Mouse (Mus musculus) limb, embryonic 15.5 days (tissue): ENCODE data around the gene Olfr1122. TPM values are rescaled to one million over a fixed set of nuclear protein-coding genes. Genes with fewer than 3 reads are reported as not detected.
"Not testable (repeated sequence)": the region's sequence is repeated elsewhere in the genome, so short reads cannot be mapped to it uniquely, and the experiment has no call there.

Source experiments
- ATAC-seq: fragments of 200-750 bp; cut with Nextera tagmentation; 2 replicates; pipeline ENCODE4 v1.8.0; 2017; ENCODE audit warnings: low read depth, moderate TSS enrichment; ENCODE audit not compliant: insufficient number of reproducible peaks, low FRiP score, low TSS enrichment
- H3K27ac ChIP-seq: fragments of 300-500 bp; sonication (generic); 2 replicates; pipeline ENCODE4 v1.5.1; 2015; ENCODE audit warnings: moderate library complexity, mild to moderate bottlenecking, inconsistent platforms
- H3K27me3 ChIP-seq: fragments of 300-500 bp; sonication (generic); 2 replicates; pipeline ENCODE4 v1.6.1; 2015; ENCODE audit warnings: inconsistent platforms
- H3K36me3 ChIP-seq: fragments of 300-500 bp; sonication (generic); 2 replicates; pipeline ENCODE4 v1.6.1; 2015; ENCODE audit warnings: inconsistent platforms
- H3K4me1 ChIP-seq: fragments of 300-500 bp; sonication (generic); 2 replicates; pipeline ENCODE4 v1.6.1; 2015; ENCODE audit warnings: inconsistent platforms
- H3K4me2 ChIP-seq: fragments of 300-500 bp; sonication (generic); 2 replicates; pipeline ENCODE4 v1.6.1; 2015; ENCODE audit warnings: mild to moderate bottlenecking, inconsistent platforms
- H3K4me3 ChIP-seq: fragments of 300-500 bp; sonication (generic); 2 replicates; pipeline ENCODE4 v1.5.1; 2015; ENCODE audit warnings: mild to moderate bottlenecking, inconsistent platforms
- H3K9ac ChIP-seq: fragments of 300-500 bp; sonication (generic); 2 replicates; pipeline ENCODE4 v1.6.1; 2015; ENCODE audit warnings: inconsistent platforms
- H3K9me3 ChIP-seq: fragments of 300-500 bp; sonication (generic); 2 replicates; pipeline ENCODE4 v1.6.1; 2016; ENCODE audit warnings: inconsistent platforms
- WGBS: fragments of 180-500 bp; shearing (Covaris S2); methylation state at CpG from one replicate; pipeline ENCODE4 v1.1.7; 2015; 5-methylcytosine and 5-hydroxymethylcytosine counted together
- polyA plus RNA-seq: library from polyadenylated mRNA; unstranded; fragments of >200 nt; fragmentation: Nextera tagmentation; extraction: Ambion mirVana; gene quantifications from 2 replicates; pipeline ENCODE4 v1.2.1, GENCODE M21; 2015

Olfr1122 gene
- polyA plus RNA-seq: not detected in 2 replicates

GRCm38 (mm10) chr2:87385549-87385948 is at the start of gene Olfr1122:
TSS of gene Olfr1122 (plus strand) at chr2:87385849.
- no peaks in the 10 kb centered on the region for H3K9me3 ChIP-seq
- H3K4me1 ChIP-seq: no peaks in the 10 kb centered on the region
- 71% methylated on average over 2 of the region's 2 CpGs for WGBS
- ATAC-seq: no peak
- H3K27me3 ChIP-seq: no peaks in the 10 kb centered on the region
- no peak within 1 kb of the TSS for H3K9ac ChIP-seq
- no peak within 1 kb of the TSS for H3K27ac ChIP-seq
- H3K4me3 ChIP-seq: no peak within 1 kb of the TSS
- H3K4me2 ChIP-seq: no peak within 1 kb of the TSS
- no peaks in the 10 kb centered on the region for H3K36me3 ChIP-seq

DNA sequence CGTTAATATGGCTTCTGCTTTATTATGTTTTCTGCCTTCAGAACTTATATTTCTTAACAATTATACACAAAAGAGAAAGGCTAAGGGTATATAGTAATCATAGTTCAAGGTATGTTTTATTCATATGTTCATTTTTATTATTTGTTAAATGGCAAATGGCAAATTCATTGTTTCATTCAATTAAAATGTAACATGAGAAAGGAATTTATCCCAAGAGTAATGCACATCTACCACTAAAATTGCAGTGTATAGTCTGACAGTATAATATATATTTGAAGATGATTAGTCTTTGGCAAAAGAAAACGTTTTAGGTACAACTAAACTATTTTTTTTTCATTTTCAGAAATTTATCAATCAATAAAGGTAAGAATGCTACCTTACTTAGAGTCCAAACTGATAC is 31.1 kb upstream of the Olfr1122 start, which contains the start of gene Olfr1120:
Gene Olfr1120 (plus strand): TSS at position 301 of the 400 bp plus-strand sequence.
- 52% methylated on average over 2 of the region's 2 CpGs for WGBS
- no peak for ATAC-seq

DNA sequence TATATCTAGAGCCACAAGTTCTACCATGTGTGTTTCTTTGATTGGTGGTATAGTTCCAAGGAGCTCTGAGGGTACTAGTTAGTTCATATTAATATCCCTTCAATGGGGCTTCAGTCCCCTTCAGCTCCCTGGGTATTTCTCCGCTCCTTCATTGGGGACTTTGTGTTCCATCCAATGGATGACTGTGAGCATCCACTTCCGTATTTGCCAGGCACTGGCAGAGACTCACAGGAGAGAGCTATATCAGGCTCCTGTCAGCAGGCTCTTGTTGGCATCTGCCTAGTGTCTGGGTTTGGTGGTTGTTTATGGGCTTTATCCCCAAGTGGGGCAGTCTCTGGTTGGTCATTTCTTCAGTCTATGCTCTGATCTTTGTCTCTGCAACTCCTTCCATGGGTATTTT is 25.5 kb upstream of the Olfr1122 start:
- not testable (repeated sequence) for H3K36me3 ChIP-seq, H3K27ac ChIP-seq, H3K4me1 ChIP-seq, H3K9ac ChIP-seq, ATAC-seq, H3K27me3 ChIP-seq, H3K9me3 ChIP-seq, H3K4me3 ChIP-seq, H3K4me2 ChIP-seq
- 92% methylated on average over 2 of the region's 2 CpGs for WGBS

More for the DNA sequence above, 31.1 kb upstream of the Olfr1122 start, which contains the start of gene Olfr1120:
- Histone ChIP-seq H3K4me1 (no peaks in the 10 kb centered on the region), H3K27me3 (no peaks in the 10 kb centered on the region), H3K9me3 (no peaks in the 10 kb centered on the region), H3K4me2 (no peak within 1 kb of the TSS), H3K27ac (no peak within 1 kb of the TSS), H3K36me3 (no peaks in the 10 kb centered on the region), H3K4me3 (no peak within 1 kb of the TSS), H3K9ac (no peak within 1 kb of the TSS)

GRCm38 (mm10) chr2:87369595-87369994 is 16.1 kb upstream of the Olfr1122 start, which contains the start of gene Olfr1121:
TSS of gene Olfr1121 (plus strand) at chr2:87369895.
- no peak within 1 kb of the TSS for H3K27ac ChIP-seq
- no peak for ATAC-seq
- 36% methylated on average over 1 of the region's 1 CpGs for WGBS

DNA sequence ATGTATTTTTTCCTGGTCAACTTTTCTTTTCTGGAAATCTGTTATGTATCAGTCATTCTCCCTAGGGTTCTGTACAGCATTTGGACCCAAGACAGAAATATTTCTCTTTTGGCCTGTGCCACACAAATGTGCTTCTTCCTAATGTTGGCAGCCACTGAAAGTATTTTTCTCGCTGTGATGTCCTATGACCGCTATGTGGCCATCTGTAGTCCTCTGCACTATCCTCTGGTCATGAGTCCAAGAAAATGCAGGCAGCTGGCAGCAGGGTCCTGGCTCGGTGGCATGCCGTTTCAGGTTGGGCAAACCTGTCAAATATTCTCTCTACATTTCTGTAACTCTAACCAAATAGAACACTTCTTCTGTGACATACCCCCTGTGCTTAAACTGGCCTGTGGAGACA is 13.9 kb upstream of the Olfr1122 start:
- Histone ChIP-seq H3K4me3 (no peak overlapping the region), H3K27ac (no peak overlapping the region), H3K27me3 (no peaks in the 10 kb centered on the region), H3K9me3 (no peaks in the 10 kb centered on the region), H3K4me1 (no peaks in the 10 kb centered on the region), H3K4me2 (no peak overlapping the region), H3K36me3 (no peaks in the 10 kb centered on the region), H3K9ac (no peak overlapping the region)
- no peak for ATAC-seq
- 87% methylated on average over 4 of the region's 4 CpGs for WGBS

More at GRCm38 (mm10) chr2:87369595-87369994, 16.1 kb upstream of the Olfr1122 start, which contains the start of gene Olfr1121:
- Histone ChIP-seq H3K9me3 (no peaks in the 10 kb centered on the region), H3K9ac (no peak within 1 kb of the TSS), H3K4me2 (no peak within 1 kb of the TSS), H3K36me3 (no peaks in the 10 kb centered on the region), H3K27me3 (no peaks in the 10 kb centered on the region), H3K4me3 (no peak within 1 kb of the TSS), H3K4me1 (no peaks in the 10 kb centered on the region)

DNA sequence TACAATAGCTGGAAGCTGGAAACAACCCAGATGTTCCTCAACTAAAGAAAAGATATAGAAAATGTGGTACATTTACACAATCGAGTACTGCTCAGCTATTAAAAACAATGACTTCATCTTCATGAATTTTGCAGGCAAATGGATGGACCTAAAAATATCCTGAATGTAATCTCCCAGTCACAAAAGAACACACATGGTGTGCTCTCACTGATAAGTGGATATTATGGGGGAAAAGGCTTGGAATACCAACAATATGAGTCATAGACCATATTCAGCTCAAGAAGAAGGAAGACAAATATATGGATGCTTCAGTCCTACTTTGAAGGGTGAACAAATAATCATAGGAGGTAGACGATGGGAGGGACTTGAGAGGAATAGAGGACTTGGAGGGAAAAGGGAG is 1.7 kb upstream of the Olfr1122 start:
- Histone ChIP-seq H3K27ac (no peak overlapping the region), H3K27me3 (no peaks in the 10 kb centered on the region), H3K9me3 (no peaks in the 10 kb centered on the region), H3K4me2 (no peak overlapping the region), H3K4me1 (no peaks in the 10 kb centered on the region), H3K36me3 (no peaks in the 10 kb centered on the region), H3K9ac (no peak overlapping the region), H3K4me3 (no peak overlapping the region)
- WGBS: 88% methylated on average over 2 of the region's 2 CpGs
- no peak for ATAC-seq

DNA sequence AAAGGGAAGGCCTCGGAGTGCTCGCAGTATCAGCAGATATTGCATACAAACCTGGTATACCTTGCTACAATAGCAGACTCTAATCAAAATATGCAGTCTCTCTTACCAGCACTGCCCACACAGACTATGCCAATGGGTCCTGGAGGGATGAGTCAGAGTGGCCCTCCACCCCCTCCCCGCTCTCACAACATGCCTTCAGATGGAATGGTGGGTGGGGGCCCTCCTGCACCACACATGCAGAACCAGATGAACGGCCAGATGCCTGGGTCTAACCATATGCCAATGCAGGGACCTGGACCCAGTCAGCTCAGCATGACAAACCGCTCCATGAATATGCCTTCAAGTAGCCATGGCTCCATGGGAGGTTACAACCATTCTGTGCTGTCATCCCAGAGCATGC is 8.0 kb downstream of the Olfr1122 start:
- not testable (repeated sequence) for H3K9ac ChIP-seq, H3K4me2 ChIP-seq, H3K27ac ChIP-seq, H3K4me3 ChIP-seq, H3K4me1 ChIP-seq, H3K36me3 ChIP-seq, H3K9me3 ChIP-seq, H3K27me3 ChIP-seq
- 0 out of 2 replicates have a peak, but pooled peaks have one; percentile 19 for ATAC-seq
- WGBS: 91% methylated on average over 5 of the region's 5 CpGs

DNA sequence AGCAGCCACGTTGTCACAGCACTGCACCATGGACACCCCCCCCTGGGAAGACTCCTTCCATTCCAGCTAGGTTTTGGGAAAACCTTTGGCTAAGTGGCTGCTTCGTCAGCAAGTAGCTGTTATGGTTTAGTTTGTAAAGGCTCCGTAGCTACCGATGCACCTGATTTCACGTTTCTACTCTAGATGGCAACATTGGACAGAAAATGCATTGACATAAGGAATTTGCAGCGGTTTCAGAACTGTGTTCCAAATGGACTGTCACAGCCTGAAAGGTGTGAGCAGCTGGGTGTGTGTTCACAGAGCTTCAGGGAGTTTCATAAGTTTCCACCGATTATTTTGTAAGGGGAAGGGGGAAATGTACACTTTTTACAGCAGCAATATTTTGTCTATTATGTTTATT is 9.0 kb downstream of the Olfr1122 start:
- WGBS: 79% methylated on average over 7 of the region's 7 CpGs

DNA sequence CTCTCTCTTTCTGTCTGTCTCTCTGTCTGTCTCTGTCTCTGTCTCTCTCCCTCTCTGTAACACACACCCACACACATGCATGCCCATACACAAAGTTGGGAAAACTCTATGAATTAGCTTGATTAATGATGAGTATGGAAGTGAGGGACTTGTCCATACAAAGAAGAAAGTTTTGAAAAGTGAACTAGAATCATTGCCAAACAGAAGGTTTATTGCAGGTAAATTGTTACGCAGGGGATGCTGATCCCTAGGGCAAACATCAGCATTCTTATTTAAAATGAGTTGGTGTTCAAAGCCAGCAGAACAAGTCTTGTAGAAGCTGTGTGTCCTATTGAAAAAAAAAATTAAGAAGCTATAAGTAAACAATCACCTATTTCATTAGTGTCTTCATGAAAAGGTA is 30.7 kb downstream of the Olfr1122 start, which contains the start of gene Olfr1123:
Gene Olfr1123 (plus strand): TSS at position 301 of the 400 bp plus-strand sequence.
- Histone ChIP-seq H3K27me3 (no peaks in the 10 kb centered on the region), H3K4me2 (no peak within 1 kb of the TSS), H3K9ac (no peak within 1 kb of the TSS), H3K4me3 (no peak within 1 kb of the TSS), H3K27ac (no peak within 1 kb of the TSS), H3K4me1 (no peaks in the 10 kb centered on the region), H3K9me3 (no peaks in the 10 kb centered on the region), H3K36me3 (no peaks in the 10 kb centered on the region)
- ATAC-seq: no peak
- WGBS: 63% methylated on average over 1 of the region's 1 CpGs

More for the DNA sequence above, 9.0 kb downstream of the Olfr1122 start:
- H3K4me2 ChIP-seq, H3K9ac ChIP-seq, H3K9me3 ChIP-seq, ATAC-seq, H3K36me3 ChIP-seq, H3K27ac ChIP-seq, H3K4me3 ChIP-seq, H3K4me1 ChIP-seq, H3K27me3 ChIP-seq: not testable (repeated sequence)

- Histone ChIP-seq H3K4me3 (no peak within 1 kb of the TSS), H3K36me3 (no peaks in the 10 kb centered on the region), H3K4me1 (no peaks in the 10 kb centered on the region), H3K27me3 (no peaks in the 10 kb centered on the region), H3K9ac (no peak within 1 kb of the TSS), H3K27ac (no peak within 1 kb of the TSS), H3K9me3 (no peaks in the 10 kb centered on the region), H3K4me2 (no peak within 1 kb of the TSS)
- 89% methylated on average over 1 of the region's 1 CpGs for WGBS
- no peak for ATAC-seq
Observed at GRCm38 (mm10) chr2:87429975-87430374, 44.3 kb downstream of the Olfr1122 start, which contains the start of gene Olfr1124. TSS of gene Olfr1124 (plus strand) at chr2:87430275.

- 92% methylated on average over 16 of the region's 16 CpGs for WGBS
- no peaks in the 10 kb centered on the region for H3K27me3 ChIP-seq
Observed at GRCm38 (mm10) chr2:87437731-87438130, 52.1 kb downstream of the Olfr1122 start.

More at GRCm38 (mm10) chr2:87437731-87438130, 52.1 kb downstream of the Olfr1122 start:
- Histone ChIP-seq H3K9ac (no peak overlapping the region), H3K9me3 (no peaks in the 10 kb centered on the region), H3K4me3 (no peak overlapping the region), H3K36me3 (no peaks in the 10 kb centered on the region), H3K4me2 (no peak overlapping the region), H3K27ac (no peak overlapping the region), H3K4me1 (no peaks in the 10 kb centered on the region)
- ATAC-seq: no peak
